Mouse (Mus musculus) fibroblast of lung, adult 2 months (primary cell): ENCODE measurements at regions not wholly inside any gene's neighbourhood (a gene's known extent, or its start where the extent isn't known, plus 50 kb on each side); places are given as distances from the start of the nearest gene placed in this dataset.

ENCODE experiments used
- DNase-seq: peaks from one replicate; pipeline ENCODE4 v3.0.0-alpha.2; 2011; ENCODE audit warnings: low read depth

DNA sequence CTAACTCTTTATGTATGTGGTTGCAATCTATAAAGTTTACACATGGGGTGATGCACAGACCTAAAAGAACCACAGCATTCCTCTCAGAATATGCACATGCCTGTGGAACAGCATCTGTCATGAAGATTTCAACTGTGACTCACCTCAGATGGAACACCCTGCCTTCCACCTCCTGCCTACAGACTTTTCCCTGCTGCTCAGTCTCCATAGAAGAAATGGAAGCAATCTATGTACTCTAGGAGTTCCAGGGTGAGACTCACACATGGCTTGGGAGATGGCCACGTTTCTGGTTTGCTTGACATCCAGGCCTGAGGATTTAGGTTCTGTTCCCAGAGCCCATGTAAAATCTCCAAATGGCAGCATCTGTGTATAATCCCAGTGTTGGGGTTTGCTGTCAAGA is 579.7 kb downstream of the Plekhb2 start:
- DNase-seq: no peak

DNA sequence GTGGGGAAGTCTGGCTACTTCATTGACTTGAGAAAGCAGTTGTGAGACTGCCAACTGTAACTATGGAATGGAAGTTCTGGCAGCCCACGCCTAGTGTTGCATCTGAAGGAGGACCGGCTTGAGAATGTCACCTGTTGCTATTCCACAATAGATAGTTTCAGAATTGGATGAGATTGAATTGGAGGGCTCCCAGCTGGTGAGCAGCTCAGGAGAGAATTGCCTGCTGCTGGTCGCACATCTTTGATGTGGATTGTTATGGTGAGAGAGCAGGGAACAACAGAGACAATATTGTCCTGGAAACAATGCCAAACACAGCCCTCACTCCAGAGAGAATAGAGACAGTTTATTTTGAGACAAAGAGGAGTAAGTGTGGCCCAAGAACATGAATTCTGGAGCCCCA is 585.9 kb downstream of the Plekhb2 start:
- DNase-seq: no peak

DNA sequence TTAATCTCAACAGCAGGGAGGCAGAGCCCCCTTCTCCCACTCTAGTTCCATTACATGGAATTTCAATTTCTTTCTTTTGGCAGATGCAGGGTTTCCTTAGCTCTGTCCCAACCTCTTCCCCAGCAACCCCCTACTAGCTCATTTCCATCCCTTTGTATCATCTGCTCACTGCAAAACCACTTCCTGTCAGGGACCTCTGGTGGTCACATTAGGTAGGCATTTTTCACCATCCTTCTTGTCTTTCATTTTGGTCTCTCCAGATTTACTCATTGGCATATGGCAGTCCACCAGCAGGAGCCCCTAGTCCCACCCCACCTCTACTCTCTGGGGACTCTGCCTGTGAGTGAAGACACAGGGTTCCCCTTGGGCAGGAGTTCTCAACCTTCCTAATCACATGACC is 597.6 kb downstream of the Plekhb2 start:
- DNase-seq: no peak

DNA sequence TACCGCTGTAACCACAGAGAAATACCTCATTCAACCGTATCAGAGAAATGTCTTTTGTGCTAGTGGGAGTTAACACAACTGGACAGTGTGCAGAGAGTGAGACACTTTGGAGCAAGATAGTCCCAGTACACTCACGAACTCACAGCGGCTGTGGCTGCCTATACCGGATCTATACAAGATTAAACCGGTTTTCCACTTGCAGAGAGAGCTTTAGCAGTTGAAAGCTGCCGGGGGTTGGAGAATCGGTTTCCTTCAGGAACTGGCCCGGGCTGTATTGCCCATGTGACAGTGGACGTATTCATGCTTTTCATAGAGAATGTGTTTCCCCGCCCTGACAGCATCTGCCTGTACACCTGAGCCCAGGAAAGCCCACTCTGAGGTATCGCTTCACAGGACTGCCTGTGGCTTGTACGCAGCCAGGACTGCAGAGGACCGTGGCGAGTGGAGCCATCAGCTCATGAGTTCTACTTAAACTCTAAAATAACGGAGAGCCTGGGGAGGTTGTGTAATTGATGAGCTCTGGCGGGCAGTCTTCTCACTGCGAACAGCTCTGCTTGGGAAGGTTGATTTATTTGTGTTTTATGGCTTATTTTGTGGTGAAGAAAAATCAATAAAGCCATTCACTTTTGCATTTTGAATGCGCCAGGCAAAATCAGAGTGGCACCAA is 602.8 kb downstream of the Plekhb2 start:
- DNase-seq: no peak

DNA sequence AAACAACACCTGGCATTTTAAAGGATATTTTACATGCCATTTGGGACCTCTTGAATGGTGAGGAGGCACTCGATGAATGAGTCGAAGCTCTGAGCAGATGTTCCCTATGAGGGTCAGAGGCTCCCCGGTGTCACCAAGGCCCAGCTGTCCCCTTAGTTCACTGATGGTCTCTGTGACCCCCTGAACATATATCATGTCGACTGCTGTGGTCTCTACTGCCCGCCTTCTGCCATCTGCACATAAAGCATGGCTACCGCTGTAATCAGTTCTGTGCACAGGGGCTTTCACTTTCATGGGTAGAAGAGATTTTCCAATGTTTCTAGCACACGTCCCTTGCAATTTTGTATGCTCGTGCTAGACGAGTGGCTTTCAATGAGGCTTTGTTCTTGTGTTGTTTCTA is 607.8 kb downstream of the Plekhb2 start:
- no peak for DNase-seq

DNA sequence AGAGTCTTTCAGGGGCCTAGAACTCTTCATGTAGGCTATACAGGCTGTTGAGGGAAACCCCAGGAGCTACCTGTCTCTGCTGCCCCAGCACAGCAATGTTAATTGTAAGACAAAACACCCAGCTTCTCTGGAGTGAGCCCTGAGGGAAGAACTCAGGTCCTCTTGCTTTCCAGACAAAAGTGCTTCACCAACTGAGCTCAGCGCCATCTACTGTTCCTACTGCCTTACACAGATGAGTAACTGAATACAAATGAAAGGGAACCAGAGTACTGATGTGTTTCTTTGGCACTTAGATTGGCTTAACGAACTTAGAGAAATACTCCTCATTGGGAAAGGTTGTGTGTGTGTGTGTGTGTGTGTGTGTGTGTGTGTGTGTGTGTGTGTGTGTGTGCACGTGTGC is 603.1 kb upstream of the Hs6st1 start:
- DNase-seq: peak; percentile 6

DNA sequence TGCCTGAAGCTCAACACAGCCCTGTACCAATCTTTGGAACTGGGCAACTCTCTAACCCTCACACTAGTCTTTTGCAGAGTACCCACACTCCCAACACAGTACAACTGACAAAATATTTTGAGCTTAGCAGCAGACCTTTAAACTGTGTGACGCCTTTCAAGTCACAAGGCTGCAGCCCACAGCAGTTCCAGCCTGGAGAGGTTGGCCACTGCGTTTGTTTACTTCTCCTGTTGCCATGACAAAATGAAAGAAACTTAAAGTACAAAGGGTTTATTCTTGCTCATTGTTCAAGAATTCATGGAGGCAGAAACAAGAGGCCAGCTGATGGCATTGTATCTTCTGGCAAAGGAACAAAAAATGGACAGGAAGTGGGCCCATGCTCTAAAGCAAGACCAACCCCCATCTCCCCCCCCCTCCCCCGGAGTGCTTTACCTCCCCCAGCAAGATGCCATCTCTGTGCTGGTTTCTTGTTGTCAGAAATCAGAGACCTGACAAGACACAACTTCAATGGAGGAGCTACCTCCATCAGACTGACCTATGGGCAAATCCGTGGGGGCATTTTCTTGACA is 598.9 kb upstream of the Hs6st1 start:
- DNase-seq: peak; percentile 22

DNA sequence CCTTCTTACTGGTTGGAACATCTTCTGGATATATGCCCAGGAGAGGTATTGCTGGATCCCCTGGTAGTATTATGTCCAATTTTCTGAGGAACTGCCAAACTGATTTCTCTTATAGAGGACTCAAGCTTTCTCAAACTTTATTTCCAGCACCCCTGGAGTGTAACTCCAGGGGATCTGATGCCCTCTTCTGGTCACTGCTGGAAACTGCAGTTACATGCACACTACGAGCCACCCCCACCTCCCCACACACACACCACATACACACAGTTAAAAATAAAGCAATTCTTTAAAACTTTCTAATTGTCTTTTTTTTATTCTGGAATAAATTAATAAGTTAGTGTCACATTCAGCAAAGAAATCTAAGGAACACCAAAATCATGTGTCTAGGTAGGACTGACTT is 589.9 kb upstream of the Hs6st1 start:
- no peak for DNase-seq

DNA sequence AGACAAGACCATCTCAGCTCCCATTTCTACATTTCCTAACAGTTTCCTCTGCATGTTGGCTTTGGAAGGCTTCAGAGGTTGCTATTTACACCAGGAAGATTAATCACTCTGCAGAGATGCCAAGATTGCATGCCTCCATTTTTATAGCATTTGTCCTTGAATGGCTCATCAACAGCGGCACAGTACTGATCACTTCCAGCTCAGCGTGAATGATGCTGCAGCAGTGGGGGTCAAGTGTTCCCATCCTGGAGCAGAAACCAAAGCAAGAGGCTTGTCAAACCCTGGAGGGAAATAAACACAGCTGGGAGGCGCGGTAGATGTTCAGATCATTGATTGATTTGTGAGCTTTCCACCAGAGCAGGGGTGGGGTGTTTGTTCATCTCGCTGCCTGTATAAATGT is 572.2 kb upstream of the Hs6st1 start:
- no peak for DNase-seq

DNA sequence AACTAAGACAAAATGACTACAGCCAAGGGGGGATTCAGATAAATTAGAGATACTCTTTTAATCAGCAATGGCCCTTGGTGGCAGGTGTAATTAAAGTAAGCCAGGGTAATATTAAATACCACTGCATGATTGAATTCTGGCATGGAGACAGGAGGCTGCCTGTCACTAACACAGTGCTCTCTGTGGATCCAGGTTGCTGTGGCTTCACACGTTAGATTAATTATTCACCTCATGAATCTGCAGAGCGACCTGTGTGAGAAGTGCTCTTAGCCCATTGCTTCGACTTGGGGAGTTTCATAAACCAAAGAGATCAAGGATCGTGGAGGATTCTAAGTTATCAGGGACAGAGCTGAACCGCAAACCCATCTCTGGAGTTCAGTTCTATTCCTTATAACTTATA is 545.2 kb upstream of the Hs6st1 start:
- DNase-seq: no peak

DNA sequence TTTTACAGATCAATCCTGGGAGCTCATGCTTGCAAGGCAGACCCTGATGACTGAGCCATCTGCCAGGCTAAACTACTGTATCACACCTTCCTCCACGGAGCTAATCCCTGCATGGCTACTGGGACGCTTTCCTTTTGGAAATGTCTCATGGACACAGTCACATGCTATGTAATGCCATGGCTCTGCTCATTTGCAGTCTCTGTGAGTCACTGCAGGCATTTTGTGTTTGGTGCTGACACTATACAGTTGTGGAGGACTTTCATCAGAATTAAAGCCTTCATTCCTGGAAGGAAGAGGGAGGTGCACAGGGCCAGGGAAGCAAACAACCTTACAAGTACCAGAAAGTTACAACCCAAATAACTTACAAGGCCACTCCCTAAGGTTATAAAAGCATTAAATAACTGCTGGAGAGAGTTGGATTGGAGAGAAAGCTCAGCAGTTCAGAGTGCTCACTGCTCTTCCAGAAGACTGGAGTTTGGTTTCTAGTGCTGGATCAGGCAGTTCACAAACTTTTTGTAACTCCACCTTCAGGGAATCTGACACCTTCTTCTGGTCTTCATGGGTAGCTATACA is 544.3 kb upstream of the Hs6st1 start:
- DNase-seq: no peak

DNA sequence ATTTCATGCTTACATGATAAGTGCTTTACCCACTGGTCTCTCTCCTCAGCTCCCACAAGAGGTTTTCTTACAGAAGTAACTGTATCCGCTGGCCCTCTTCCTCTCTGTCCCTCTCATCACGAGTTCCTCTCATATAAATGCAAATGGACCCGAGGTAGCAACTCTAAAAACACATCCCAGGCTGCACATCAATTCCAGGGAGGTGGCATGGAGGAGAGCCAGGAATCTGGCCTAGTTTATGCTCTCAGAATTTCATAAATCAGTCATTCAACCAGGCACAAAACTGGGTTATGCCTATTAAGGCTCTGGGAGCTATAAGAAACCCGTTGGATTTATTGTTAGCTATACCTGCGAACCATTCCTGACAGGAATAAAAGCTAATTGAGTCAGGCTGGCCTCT is 543.4 kb upstream of the Hs6st1 start:
- DNase-seq: no peak

DNA sequence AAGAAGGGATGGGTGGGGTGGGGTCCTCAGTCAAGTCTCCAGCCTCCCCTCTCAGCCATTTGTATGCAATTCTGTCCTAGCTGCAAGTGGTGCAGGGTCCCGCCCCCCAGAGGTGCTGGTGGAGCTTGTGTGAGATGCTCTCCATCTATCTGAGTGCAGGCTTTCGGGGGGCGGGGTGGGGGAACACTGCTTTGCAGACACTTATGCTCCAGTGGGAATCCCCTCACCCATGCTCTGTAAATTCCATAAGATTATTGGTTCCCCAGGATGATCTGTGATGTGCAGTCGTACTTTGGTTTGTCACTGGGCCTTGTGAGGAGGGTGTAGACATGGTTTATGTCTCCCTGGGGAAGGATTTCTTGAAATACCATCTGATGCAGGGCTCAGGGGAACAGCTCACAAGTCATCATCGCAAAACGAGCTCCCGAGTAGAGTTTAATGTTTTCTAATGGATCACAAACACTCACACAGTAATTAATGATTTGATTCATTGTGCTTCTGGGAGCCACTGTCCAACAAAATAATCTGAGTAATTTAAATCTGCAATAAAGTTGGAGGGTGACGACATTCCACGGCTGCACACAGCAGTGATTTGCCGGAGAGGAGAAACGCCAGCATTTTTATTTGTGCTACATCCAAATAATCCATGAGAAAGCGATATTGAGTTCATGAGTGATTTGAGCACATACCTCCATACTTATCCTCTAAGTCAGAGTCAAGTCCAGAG is 540.3 kb upstream of the Hs6st1 start:
- no peak for DNase-seq

DNA sequence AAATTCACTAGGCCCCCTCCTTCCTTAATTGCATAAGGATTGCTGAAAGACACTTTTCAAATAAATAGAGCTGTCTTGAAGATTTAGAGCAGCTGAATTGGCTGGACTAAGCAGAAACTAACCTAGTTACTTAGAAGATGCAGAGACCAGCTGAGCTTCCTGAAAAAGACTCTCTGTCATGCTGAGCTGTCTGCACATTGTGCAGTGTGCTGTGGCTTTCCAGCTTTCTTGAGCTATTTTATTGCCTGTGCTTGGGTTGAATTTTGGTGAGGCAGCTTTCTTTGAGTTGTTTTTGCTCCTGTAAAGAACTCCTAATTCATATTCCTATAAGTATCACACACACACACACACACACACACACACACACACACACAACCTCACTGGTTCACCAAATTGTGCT is 532.7 kb upstream of the Hs6st1 start:
- DNase-seq: no peak

DNA sequence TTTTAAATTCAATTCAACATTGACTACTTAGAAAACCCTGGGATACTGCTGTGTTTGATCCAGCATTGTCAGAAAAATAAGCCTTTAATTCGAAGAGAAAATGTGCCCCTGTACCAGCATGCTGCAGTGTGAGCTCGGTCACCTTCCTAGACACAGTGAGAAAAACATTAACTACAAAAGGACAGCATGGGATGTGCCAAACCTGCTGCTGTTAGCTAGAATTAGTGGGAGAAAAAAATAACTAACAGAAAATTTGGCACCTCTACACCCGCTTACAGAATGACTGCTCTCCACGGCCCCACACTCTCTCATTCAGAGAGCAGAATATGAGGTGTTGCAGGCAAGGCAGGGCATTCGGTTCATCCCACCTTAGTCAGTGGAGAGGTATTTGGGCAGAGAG is 531.9 kb upstream of the Hs6st1 start:
- no peak for DNase-seq

DNA sequence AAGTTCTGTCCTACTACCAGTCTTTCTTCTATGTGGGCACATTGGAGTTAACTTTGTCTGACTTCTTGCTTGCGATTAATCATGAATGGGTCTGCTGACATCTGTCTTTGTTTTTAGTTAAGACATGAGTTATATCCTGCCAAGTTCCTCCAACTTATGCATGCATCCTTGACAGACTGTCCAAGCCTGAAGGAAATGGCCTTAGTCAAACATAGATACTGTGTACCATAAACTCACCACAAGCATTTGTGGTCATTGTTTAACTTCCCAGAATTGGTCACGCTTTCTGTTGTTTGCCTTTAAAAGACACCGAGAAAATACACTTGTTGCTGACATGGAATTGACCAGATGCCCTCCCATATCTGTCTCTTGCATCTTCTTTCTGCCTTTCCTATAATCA is 519.4 kb upstream of the Hs6st1 start:
- no peak for DNase-seq

DNA sequence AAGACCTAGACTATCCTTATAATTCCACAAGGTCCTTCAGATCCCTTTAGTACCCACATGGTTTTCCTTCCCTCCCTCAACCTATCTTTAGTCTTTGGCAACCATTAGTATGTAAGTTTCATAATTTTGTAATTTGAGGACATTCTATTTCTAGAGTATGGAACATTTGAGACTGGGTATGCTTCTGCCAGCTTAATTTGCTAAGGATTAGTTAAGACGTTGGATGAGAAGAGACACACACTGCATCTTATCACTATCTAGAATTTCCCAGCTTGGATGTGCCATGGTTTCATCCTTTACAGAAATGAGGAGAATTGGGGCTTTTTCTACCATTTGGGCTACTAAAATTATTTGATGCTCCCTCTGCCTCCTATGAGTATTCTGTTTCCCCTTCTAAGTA is 516.7 kb upstream of the Hs6st1 start:
- DNase-seq: no peak

DNA sequence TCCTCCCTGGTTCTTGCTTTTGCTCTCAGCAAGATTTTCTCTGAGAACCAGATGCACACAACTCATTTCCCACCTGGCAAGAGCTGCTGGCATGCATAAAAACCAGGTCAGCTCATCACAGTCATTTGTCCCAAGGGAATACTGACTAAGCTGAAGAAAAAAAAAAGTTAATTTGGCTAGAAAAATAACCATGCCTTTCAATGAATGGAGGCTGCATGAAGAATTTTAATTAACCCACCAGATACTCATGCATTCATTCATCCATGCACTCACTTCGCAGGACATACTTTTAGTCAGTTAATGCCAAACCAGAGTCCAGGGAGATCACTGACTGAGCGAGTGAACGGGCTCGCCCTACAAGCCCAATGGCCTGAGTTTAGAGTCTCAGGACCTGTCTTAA is 505.4 kb upstream of the Hs6st1 start:
- DNase-seq: no peak

DNA sequence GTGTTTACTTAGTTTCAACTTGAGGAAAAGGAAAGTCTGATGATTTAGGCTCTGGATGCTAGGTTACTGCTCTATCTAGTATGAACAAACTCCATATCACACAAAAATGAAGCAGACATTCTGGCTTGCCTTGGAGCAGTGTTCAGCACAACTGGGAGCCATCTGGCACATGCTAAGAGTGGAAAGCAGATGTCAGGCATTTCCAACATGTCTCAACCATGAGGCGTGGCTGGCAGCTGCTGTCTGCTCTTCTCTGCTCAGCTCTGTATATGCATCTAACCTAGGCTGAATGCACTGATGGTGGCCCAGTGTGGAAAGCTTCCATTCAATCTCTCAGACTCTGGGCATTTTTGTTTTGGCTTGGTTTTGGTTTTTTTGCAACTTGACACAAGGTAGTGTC is 493.0 kb upstream of the Hs6st1 start:
- no peak for DNase-seq

DNA sequence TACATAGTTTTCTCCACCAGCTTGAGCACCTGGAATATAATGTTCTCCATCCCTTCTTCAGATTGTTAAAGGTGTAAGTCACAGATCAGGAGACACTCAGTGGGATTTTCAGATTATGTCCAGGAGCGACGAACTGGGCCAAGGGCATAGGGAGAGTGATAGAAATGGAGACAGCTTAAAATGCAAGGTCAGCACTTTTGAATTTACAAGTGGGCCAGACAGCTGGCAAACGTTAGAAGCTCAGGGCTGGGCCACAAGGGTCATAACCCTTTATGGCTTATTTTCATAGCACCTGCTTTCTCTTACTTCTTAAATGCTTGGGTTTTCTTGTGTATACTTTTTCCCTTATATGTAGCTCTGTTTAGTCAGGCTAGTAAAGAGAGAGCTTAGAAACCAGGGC is 488.8 kb upstream of the Hs6st1 start:
- DNase-seq: no peak

DNA sequence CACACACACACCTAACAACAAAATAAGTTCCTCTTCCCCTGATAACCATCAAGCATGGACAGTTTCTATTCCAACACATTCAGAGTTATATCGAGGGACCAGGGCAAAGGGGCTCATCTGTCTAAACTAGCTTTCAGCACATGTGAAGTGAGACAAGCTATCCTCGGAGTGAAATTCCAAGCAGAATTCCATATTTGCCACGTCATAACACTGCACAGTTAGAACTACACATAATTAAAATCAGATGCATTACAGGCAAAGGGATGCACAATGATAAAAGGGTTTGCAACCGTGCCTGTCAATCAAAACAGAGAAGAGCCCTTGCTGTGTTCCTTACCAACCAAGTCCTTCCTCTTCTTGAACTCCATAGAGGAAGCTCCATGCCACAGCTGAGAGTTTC is 488.2 kb upstream of the Hs6st1 start:
- no peak for DNase-seq

DNA sequence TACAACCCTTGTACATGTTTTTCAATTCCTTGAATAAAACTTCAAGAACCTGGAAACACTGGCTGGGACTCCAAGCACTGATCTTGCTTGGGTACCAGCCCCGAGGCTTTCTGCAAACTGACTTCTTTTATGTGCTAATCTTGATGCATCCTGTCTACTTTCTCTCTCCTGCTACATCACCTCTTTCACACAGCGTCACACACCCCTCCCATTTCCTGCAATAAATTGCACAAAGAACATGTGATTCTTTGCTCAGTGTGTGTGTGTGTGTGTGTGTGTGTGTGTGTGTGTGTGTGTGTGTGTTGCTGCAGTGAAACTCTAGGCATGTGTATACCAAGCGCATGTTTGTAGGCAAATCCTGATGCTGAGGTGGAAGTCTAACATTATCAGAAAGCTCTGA is 487.7 kb upstream of the Hs6st1 start:
- no peak for DNase-seq

DNA sequence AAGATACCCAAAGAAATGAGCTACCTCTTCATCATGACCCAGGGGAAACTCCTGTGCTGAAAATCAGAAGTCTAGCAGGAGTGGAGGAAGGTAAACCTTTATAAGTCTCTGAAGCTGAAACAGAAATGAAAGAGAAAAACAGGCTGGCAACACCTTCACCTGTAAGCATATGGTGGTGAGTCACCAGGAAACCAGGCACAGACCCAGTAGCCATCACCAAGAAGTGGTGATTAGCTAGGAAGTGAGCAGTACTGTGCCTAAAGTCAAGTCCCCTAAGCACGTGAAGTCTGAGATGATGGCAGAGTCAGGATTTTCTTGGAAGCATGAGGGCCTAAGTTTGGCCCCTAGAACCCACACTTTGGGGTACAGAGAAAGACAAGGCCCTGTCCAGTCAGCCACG is 480.3 kb upstream of the Hs6st1 start:
- DNase-seq: no peak

DNA sequence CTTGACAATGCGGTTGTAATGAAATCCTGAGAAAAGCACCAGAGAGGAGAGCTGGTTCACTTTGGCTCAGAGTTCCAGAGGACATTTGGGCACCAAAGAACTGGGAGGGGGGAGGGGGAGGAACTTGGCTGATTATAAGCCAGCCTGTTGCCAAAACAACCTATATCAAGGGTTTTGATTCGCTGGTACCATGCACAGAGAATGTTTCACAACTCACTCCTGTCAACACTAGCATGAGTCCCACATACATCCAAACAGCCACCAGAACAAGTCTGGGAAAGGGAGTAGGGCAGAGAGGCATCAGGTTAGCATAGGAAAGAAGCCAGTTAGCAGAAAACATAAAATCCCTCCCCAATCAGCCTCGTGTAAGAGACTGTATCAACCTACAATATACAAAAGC is 479.3 kb upstream of the Hs6st1 start:
- DNase-seq: no peak
